Mouse (Mus musculus): ENCODE data around the gene Rbm15.

- no peak for TF ChIP-seq EP300 (IDR thresholded peaks at IDR 0.05; ENCODE audit: low read depth)
- no peak for TF ChIP-seq CTCF (IDR thresholded peaks at IDR 0.05; ENCODE audit: low read depth)
Observed at GRCm38 (mm10) chr3:107321776-107322175, 11.7 kb downstream of the Rbm15 start.

Data from liver, postnatal 0 days (tissue).